Mouse (Mus musculus) kidney, postnatal 36 days (tissue): ENCODE measurements around the gene Arhgef28.
A peak's percentile ranks its signal among the peaks of the same experiment; 100 is the strongest.
"Not testable (repeated sequence)": the region's sequence is repeated elsewhere in the genome, so short reads cannot be mapped to it uniquely, and the experiment has no call there.

ENCODE experiments used
- DNase-seq, 2 experiments: peaks; one replicate each; pipeline ENCODE4 v3.0.0; 2021 to 2022; ENCODE audit warnings: mixed read lengths in 2 of 2

The Arhgef28 gene

GRCm38 (mm10) chr13:98060121-98060520 lies 146.1 kb downstream of the Arhgef28 start:
- not testable (repeated sequence) for DNase-seq

DNA sequence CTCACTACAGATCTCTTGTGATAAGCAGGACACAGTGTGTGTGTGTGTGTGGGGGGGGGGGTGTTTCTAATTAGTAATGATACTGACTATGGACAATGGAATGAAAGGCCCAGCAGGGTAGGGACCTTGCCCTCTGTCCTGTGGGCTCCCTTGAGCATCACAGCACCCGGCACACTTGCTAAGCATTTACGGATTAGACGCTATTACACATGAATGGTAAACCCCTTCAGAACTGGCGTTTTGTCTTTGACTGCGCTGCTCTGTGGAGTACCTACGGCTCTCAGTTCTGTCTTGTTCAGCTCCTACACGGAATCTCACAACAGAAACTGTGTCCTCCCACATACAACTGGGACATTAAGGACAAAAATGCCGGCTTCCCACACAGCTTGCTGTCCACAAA lies 151.0 kb downstream of the Arhgef28 start:
- no peak for DNase-seq

DNA sequence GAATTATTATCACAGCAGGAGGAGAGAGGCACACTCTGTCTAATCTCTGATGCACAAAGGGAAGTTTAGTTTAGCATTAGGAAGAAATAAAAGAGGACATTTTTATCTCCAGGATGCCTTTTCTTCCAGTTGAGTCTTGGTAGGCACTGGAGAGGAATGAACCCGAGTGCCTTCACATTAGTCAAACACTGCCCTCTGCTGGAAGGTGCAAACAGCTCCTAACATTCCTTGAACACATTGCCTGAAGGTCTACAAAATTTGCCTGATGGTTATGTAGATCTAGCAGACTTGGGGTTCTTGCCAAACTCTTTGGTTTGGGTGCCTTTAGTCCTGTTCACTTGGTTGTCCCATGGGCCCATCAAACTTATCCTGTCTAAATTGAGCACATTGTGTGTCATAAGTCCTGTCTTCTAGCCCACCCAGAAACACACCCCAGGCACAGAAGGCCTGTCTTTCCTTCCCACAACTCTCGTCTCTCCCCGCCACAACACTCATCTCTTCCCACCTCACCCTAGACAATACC lies 165.6 kb downstream of the Arhgef28 start:
- DNase-seq = peak; percentile 70 to 83

DNA sequence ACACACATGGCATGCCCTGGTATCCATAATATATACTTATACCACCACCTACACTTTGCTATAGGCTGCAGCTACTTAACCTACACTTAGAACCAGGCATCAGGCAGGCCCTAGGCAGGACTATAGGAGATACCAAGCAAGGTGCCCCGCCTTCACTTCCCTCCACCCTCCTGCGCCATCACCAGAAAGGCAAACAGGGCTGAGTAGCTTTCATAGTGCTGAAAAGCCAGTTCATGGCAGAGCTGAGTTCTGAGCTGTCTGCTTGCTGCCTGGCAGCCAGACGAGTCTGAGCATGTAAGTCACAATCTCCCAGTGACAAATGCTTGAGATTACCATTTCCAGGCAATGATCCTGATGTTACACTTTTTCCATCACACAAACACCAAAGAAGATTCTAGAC lies 167.5 kb downstream of the Arhgef28 start:
- DNase-seq = no peak

DNA sequence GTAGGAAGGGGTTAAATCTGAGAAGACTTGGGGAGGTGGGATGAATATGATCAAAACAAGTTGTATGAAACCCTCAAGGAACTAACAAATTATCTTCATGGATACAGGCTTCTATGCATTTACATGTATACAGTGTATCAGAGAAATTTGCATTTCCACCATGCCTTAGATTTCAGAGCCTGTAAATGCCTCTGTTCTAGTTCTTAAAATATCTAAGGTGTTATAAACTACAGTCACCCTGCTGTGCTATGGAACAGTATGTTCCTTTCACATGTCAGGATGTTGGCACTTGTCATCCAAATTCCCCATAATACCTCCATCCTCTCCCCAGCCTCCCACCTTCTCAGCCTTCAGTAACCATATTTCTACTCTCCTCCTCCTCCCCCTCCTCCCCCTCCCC lies 168.5 kb downstream of the Arhgef28 start:
- DNase-seq = no peak

DNA sequence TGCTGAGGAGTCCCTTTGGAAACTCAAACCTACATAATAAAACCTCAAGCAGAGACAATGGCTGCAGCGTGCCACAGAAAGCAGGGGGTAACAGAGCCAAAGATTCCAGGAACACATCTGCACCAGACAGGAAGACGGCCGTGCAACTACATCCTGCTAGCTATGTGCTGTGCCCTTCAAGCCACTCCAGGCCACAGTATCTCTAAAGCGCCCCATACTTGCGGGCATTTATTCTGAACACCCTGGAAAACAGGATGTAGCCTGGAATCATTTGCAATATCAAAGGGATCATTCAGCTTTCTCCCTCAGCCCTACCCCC lies 174.6 kb downstream of the Arhgef28 start:
- peak in 1 of 2 experiments; percentile 31 for DNase-seq

DNA sequence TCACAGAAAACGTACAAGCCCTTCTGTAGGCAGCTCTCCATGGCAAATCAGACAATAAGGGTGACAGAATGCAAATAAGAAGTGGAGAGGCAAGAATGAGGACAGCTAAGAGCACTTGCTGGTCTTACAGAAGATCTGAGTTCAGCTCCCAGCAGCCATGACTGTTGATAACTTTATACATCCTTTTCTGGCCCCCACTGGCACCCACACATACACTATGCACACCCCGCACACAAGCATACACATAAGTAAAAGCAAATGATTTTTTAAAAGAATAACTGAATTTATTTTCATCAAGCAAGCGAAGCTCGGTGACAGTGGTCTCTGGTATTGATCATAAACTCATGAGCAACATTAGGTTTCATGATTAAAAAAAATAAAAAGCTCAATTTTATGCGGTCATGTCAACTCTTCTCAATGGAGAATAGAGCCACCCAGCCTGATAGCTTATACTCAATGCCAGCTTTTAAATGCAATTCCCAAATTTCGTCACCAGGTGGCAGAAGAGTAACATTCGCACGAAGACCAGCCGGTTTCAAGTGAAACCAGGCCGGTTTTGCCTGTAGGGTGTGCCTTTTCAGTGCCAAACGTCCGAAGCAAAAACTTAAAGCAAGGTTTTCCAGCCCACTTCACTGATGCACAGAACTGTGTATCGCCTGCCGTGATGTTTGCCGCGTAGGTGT lies 175.1 kb downstream of the Arhgef28 start:
- peak; percentile 86 to 89 for DNase-seq

DNA sequence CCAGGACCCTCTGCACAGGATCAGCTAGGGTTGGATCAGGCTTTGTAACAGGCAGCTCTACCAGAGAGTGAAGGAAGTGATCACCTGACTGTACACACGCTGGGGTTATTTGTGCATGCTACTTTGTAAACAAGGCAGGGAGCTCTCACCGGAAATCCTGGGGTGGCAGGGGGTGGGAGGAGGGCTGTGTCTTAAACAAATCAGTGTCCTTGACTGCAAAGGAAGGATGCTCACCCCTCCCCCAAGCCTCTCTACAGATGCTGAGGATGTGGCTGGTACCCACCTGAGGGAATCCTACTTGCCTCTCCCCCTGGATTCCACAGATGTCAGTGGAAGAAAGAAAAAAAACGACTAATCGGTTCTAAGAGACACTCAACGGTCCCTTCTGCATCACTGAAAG lies 176.2 kb downstream of the Arhgef28 start:
- peak; percentile 30 to 48 for DNase-seq

DNA sequence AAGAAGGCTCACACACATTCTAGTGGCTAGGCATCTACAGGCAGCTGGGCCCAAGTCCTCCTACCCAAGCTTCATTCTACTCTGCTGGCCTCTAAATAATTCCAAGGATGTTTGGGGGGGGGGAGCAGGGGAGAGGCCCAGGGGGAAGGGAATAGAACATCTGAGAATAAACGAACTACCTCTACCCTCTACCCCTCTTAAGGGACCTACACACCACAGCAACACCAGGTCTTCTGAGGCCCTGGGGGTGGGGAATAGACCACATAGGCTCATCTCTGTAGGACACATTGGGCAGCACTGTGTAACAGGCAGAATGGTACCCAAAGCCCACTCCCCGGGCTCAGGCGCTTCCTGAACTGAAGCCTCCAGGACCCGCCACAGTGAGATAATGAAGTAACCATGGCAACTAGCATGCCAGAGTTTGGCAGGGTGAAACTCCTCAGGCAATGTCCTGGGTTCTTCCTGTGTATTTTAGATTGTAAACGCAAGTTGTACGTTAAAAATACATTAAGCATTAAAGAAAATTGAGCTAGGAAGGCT lies 177.5 kb downstream of the Arhgef28 start:
- DNase-seq = no peak

DNA sequence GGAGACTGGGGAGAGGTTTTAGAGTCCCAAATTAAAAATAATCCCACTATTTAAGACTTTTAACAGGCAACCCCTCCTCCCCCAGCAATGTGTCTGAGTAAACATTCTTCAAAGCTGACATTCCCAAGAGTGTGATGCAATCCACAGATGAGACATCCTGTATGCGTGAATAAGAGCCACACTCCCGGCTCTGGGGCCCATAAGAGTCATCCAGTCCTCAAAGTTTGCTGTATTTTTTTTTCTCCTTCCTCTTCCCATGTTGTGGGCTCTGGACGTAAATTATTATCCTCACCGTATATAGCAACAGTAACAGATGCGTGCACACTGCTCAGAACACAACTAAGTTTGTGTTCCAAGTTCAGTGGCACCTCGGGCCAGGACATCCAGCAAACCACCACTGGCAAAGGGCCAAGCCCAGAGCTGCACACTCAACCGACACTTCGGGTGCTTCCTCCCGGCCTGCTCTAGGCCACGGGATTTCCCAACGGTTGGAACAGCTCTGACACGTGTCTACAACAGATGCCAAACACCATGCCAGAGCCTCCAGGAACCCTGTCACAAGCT lies 178.5 kb downstream of the Arhgef28 start:
- peak; percentile 83 to 85 for DNase-seq

DNA sequence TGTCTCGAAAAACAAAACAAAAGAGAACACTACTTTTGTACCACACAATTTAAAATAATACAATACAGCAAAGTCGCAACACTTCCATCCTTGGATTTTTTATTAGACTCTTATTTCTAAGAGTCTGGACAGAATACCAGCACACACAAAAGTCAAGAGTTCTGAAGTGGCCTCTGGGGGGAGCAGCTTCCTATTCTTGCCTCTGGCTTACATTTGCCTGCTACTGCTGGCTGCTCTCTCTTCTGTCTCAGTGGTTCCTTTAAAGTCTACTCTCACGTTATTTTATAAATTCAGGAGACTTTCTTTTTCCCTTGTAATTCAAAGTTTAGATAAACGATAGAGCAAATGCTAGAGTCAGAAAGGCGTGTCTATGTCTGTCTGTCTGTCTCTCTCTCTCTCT lies 179.1 kb downstream of the Arhgef28 start:
- peak; percentile 29 to 58 for DNase-seq

- DNase-seq = no peak
These were observed 180.3 kb downstream of the Arhgef28 start for GRCm38 (mm10) chr13:98025706-98026504.

- peak in 1 of 2 experiments; percentile 55 for DNase-seq
These were observed 181.1 kb downstream of the Arhgef28 start for GRCm38 (mm10) chr13:98025162-98025561.

GRCm38 (mm10) chr13:98024680-98025079 lies 181.6 kb downstream of the Arhgef28 start:
- DNase-seq = no peak

DNA sequence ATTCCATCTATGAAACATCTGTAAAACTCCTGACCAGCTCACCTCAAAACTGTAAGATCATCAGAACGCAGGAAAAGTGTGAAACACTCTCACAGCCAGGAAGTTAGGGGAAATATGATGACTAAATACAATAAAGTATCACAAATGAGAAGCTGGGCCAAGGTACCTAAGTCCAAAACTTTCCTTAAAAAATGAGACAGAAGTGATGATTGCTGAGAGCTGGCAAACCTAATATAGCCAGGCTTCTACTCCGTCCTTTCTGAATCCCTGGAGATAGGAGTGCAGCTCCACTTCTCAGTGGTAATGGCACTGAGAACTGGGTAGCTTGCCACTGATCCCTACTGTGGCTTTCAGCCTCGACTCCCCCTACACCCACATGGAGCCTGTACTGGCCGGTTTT lies 184.3 kb downstream of the Arhgef28 start:
- DNase-seq = no peak

DNA sequence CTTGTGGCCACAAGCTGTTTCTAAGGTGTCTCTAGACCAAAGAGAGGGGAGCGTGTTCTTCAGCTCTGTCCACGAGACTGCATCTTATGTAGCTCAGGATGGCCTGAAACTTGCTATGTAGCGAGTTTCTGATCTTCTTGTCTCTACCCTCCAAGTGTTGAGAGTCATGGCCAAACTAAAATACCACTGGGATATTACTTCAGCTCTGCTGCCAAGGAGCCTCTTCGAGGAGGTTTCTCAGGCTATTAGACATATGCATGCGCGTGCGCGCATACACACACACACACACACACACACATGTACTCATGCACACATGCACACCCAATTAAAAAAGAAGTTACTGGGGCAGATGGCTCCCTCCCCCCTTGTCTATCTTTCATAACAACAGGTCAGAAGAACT lies 187.4 kb downstream of the Arhgef28 start:
- not testable (repeated sequence) for DNase-seq

GRCm38 (mm10) chr13:98016923-98017588 lies 189.2 kb downstream of the Arhgef28 start:
- DNase-seq = peak; percentile 59 to 61

GRCm38 (mm10) chr13:98015981-98016922 lies 190.0 kb downstream of the Arhgef28 start:
- DNase-seq = peak; percentile 87 to 97

GRCm38 (mm10) chr13:98014892-98015291 lies 191.3 kb downstream of the Arhgef28 start:
- peak; percentile 53 to 63 for DNase-seq

- peak; percentile 88 to 95 for DNase-seq
These were observed 192.5 kb downstream of the Arhgef28 start for GRCm38 (mm10) chr13:98013715-98014114.

DNA sequence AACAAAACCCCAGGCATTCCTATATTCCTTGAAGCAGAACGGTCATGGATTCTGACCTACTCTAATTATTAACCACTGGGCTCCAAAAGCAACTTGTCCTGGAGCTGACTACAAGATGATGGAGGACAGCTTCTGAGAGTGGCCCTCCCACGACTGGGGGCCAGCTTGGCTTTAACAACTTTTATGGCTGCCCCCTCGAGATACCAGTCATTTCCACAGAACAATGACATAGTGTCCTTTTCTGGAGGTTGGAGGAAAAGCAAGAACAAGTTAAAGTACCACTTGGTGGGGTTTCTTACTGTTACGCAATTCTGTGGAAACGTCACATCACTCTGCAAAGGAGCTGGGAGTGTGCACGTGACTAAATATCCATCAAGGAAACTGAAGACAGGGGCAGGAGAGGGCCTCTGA lies 194.3 kb downstream of the Arhgef28 start:
- DNase-seq = peak; percentile 54 to 83

DNA sequence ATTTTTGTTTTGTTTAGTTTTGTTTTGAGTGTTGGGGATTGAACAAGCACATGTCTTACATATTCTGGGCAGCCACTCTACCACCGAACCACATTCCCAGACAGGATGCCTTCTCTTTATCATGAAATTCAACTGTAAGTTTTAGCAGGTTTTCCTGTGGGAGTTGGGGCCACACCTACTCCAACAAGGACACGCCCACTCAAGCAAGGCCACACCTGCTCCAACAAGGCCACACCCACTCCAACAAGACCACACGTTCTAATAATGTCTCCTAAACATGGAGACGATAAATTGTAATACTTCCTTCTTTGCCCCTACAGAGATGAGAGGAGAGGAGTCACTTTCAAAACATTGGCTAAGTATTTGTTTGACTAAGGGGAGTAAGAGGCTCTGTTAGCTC lies 197.2 kb downstream of the Arhgef28 start:
- DNase-seq = peak in 1 of 2 experiments; percentile 52
